Mouse (Mus musculus) frontal cortex, adult 2 months (tissue): Measurements from ENCODE around the gene Tnfrsf8. TPM values are rescaled to one million over a fixed set of nuclear protein-coding genes. Genes with fewer than 3 reads are reported as not detected.

Source experiments
- DNase-seq, 2 experiments: peaks; one replicate each; pipeline ENCODE4 v3.0.0; 2022; ENCODE audit warnings: low spot score in 1 of 2; ENCODE audit errors: extremely low spot score in 1 of 2
- polyA plus RNA-seq: library from polyadenylated mRNA; depleted of rRNA; stranded (reverse); fragments of >200 nt; gene quantifications from 2 replicates; pipeline ENCODE4 v1.2.3, GENCODE M21; 2012; rRNA removed

Gene Tnfrsf8
- polyA plus RNA-seq, 1 experiment = 3.2 TPM

- DNase-seq = peak in 1 of 2 experiments; percentile 36
Observed at GRCm38 (mm10) chr4:145239049-145239830, 75.7 kb downstream of the Tnfrsf8 start.

- DNase-seq = no peak
Observed at GRCm38 (mm10) chr4:145236027-145236426, 78.9 kb downstream of the Tnfrsf8 start.

GRCm38 (mm10) chr4:145233487-145234228, 81.3 kb downstream of the Tnfrsf8 start:
- no peak for DNase-seq

- DNase-seq = no peak
Observed at GRCm38 (mm10) chr4:145231732-145232131, 83.2 kb downstream of the Tnfrsf8 start.

GRCm38 (mm10) chr4:145230647-145231046, 84.3 kb downstream of the Tnfrsf8 start:
- no peak for DNase-seq

GRCm38 (mm10) chr4:145229524-145230163, 85.3 kb downstream of the Tnfrsf8 start:
- DNase-seq = no peak

- no peak for DNase-seq
Observed at GRCm38 (mm10) chr4:145229051-145229450, 85.9 kb downstream of the Tnfrsf8 start.

GRCm38 (mm10) chr4:145224613-145225012, 90.4 kb downstream of the Tnfrsf8 start:
- no peak for DNase-seq

GRCm38 (mm10) chr4:145222064-145222463, 92.9 kb downstream of the Tnfrsf8 start:
- DNase-seq = no peak

- no peak for DNase-seq
Observed at GRCm38 (mm10) chr4:145221379-145221778, 93.6 kb downstream of the Tnfrsf8 start.

GRCm38 (mm10) chr4:145220001-145220400, 95.0 kb downstream of the Tnfrsf8 start:
- no peak for DNase-seq

- no peak for DNase-seq
Observed at GRCm38 (mm10) chr4:145219240-145219985, 95.6 kb downstream of the Tnfrsf8 start.

- no peak for DNase-seq
Observed at GRCm38 (mm10) chr4:145217837-145218236, 97.1 kb downstream of the Tnfrsf8 start.

Other genes starting within 250 kb of the Tnfrsf8 start
- gene Vps13d, start 120.2 kb downstream of the Tnfrsf8 start, polyA plus RNA-seq = 54.9 and 58.7 TPM in 2 replicates
- 3.0 TPM in 2 replicates for gene Tnfrsf1b, start 68.3 kb downstream of the Tnfrsf8 start, polyA plus RNA-seq
- gene Zfp990, start 195.6 kb upstream of the Tnfrsf8 start, polyA plus RNA-seq = 0.02 and 0.04 TPM in 2 replicates